Mouse (Mus musculus) liver, embryonic 13.5 days (tissue): ENCODE data around the gene Dhdh. TPM values are rescaled to one million over a fixed set of nuclear protein-coding genes. Genes with fewer than 3 reads are reported as not detected.

Source experiments
- microRNA-seq: library from miRNA; unstranded; fragments of <30 nt; microRNA quantifications from one replicate; pipeline ENCODE4, GENCODE M21; 2016
- polyA plus RNA-seq: library from polyadenylated mRNA; unstranded; fragments of >200 nt; fragmentation: Nextera tagmentation; extraction: Ambion mirVana; gene quantifications from 2 replicates; pipeline ENCODE4 v1.2.1, GENCODE M21; 2015

Dhdh gene
- polyA plus RNA-seq, 1 experiment from 2014 or later, result 2.2 TPM

Small RNAs within 50 kb of the gene (microRNA-seq; reads per million reads assigned to microRNA genes)
- gene Gm22133, result not detected

Other genes with a start within 250 kb of the Dhdh start
- 10.3 and 10.8 TPM in 2 replicates for gene Cd37, start 249.7 kb downstream of the Dhdh start, polyA plus RNA-seq
- not detected in 2 replicates for gene Slc6a16, start 247.7 kb downstream of the Dhdh start, polyA plus RNA-seq
- not detected in 2 replicates for gene Slc6a21, start 211.3 kb downstream of the Dhdh start, polyA plus RNA-seq
- 0.85 and 1.3 TPM in 2 replicates for gene Trpm4, start 155.0 kb downstream of the Dhdh start, polyA plus RNA-seq
- gene Hrc, start 153.5 kb downstream of the Dhdh start, polyA plus RNA-seq, result 0.12 and 0.15 TPM in 2 replicates
- gene Ppfia3, start 121.8 kb downstream of the Dhdh start, polyA plus RNA-seq, result 0.24 and 0.25 TPM in 2 replicates
- gene Lin7b, start 118.2 kb downstream of the Dhdh start, polyA plus RNA-seq, result not detected in 2 replicates
- 108 and 129 TPM in 2 replicates for gene Snrnp70, start 93.1 kb downstream of the Dhdh start, polyA plus RNA-seq
- gene Kcna7, start 83.2 kb downstream of the Dhdh start, polyA plus RNA-seq, result not detected in 2 replicates
- 0.35 and 0.37 TPM in 2 replicates for gene Ntf5, start 75.1 kb downstream of the Dhdh start, polyA plus RNA-seq
- not detected in 2 replicates for gene Lhb, start 68.0 kb downstream of the Dhdh start, polyA plus RNA-seq
- 4.1 and 5.1 TPM in 2 replicates for gene Gys1, start 54.0 kb downstream of the Dhdh start, polyA plus RNA-seq
- gene Ruvbl2, start 50.7 kb downstream of the Dhdh start, polyA plus RNA-seq, result 111 and 119 TPM in 2 replicates
- gene Ftl1, start 28.9 kb downstream of the Dhdh start, polyA plus RNA-seq, result 7,621 and 8,262 TPM in 2 replicates
- 104 and 106 TPM in 2 replicates for gene Bax, start 21.9 kb downstream of the Dhdh start, polyA plus RNA-seq
- gene Tulp2, start 6.9 kb downstream of the Dhdh start, polyA plus RNA-seq, result 0.80 and 0.87 TPM in 2 replicates
- gene Gm45808, start 2.0 kb downstream of the Dhdh start, polyA plus RNA-seq, result not detected in 2 replicates
- 110 and 127 TPM in 2 replicates for gene Nucb1, start 21.6 kb upstream of the Dhdh start, polyA plus RNA-seq
- gene Ppp1r15a, start 37.5 kb upstream of the Dhdh start, polyA plus RNA-seq, result 180 and 197 TPM in 2 replicates
- gene Plekha4, start 37.5 kb upstream of the Dhdh start, polyA plus RNA-seq, result 0.43 and 0.52 TPM in 2 replicates
- 1.3 and 1.9 TPM in 2 replicates for gene Hsd17b14, start 66.1 kb upstream of the Dhdh start, polyA plus RNA-seq
- gene Bcat2, start 81.3 kb upstream of the Dhdh start, polyA plus RNA-seq, result 44.1 and 45.4 TPM in 2 replicates
- not detected in 2 replicates for gene Fgf21, start 126.7 kb upstream of the Dhdh start, polyA plus RNA-seq
- gene Fut1, start 128.5 kb upstream of the Dhdh start, polyA plus RNA-seq, result not detected in 2 replicates
- gene Izumo1, start 133.0 kb upstream of the Dhdh start, polyA plus RNA-seq, result 0.10 TPM in 1 of 2 replicates, not detected in the other
- 2.4 and 2.5 TPM in 2 replicates for gene Rasip1, start 138.7 kb upstream of the Dhdh start, polyA plus RNA-seq
- 0.46 and 0.51 TPM in 2 replicates for gene Mamstr, start 151.2 kb upstream of the Dhdh start, polyA plus RNA-seq
- 0.05 and 0.06 TPM in 2 replicates for gene Fut2, start 177.6 kb upstream of the Dhdh start, polyA plus RNA-seq
- not detected in 2 replicates for gene Ntn5, start 195.2 kb upstream of the Dhdh start, polyA plus RNA-seq
- gene Sec1, start 205.6 kb upstream of the Dhdh start, polyA plus RNA-seq, result 0.07 TPM in 1 of 2 replicates, not detected in the other
- 0.34 and 0.44 TPM in 2 replicates for gene Car11, start 211.0 kb upstream of the Dhdh start, polyA plus RNA-seq
- 0.43 and 0.64 TPM in 2 replicates for gene Dbp, start 216.3 kb upstream of the Dhdh start, polyA plus RNA-seq
- 761 and 840 TPM in 2 replicates for gene Rpl18, start 226.7 kb upstream of the Dhdh start, polyA plus RNA-seq
- 11.4 and 11.7 TPM in 2 replicates for gene Sphk2, start 229.2 kb upstream of the Dhdh start, polyA plus RNA-seq
- gene Fam83e, start 232.4 kb upstream of the Dhdh start, polyA plus RNA-seq, result 0.37 and 0.47 TPM in 2 replicates
- gene Spaca4, start 237.0 kb upstream of the Dhdh start, polyA plus RNA-seq, result not detected in 2 replicates